Mouse (Mus musculus) liver, adult 2 months (tissue): ENCODE data around the gene Ramp2. TPM values are rescaled to one million over a fixed set of nuclear protein-coding genes. Genes with fewer than 3 reads are reported as not detected.

Experiments
- DNase-seq: peaks from one replicate; pipeline ENCODE4 v3.0.0-alpha.2; 2011; ENCODE audit warnings: low read depth, low spot score; ENCODE audit errors: extremely low read depth
- H3K27ac ChIP-seq: fragments of 200-500 bp; replicated peaks from 2 replicates; pipeline ENCODE4 v1.5.1; 2012; ENCODE audit warnings: low read depth, mild to moderate bottlenecking, control low read depth, inconsistent platforms, low read length; ENCODE audit not compliant: insufficient read depth
- H3K27me3 ChIP-seq: fragments of 200-500 bp; 2 replicates; pipeline ENCODE4 v1.6.1; 2012; ENCODE audit warnings: mild to moderate bottlenecking, moderate library complexity, low read length, inconsistent platforms; ENCODE audit not compliant: control insufficient read depth, insufficient read depth
- H3K36me3 ChIP-seq: fragments of 200-500 bp; 2 replicates; pipeline ENCODE4 v1.6.1; 2012; ENCODE audit warnings: low read length, inconsistent platforms; ENCODE audit not compliant: control insufficient read depth, insufficient read depth
- H3K4me1 ChIP-seq: fragments of 200-500 bp; 2 replicates; pipeline ENCODE4 v1.6.1; 2011; ENCODE audit warnings: low read length; ENCODE audit not compliant: control insufficient read depth, insufficient read depth
- H3K4me3 ChIP-seq: fragments of 200-500 bp; 2 replicates; pipeline ENCODE4 v1.5.1; 2011; ENCODE audit warnings: low read depth, mild to moderate bottlenecking, control low read depth, low read length, moderate library complexity; ENCODE audit not compliant: insufficient read depth
- H3K79me2 ChIP-seq: fragments of 200-500 bp; 2 replicates; pipeline ENCODE4 v1.6.1; 2012; ENCODE audit warnings: inconsistent platforms, mild to moderate bottlenecking, low read length, moderate library complexity; ENCODE audit not compliant: control insufficient read depth, insufficient read depth
- H3K9ac ChIP-seq: fragments of 200-500 bp; 2 replicates; pipeline ENCODE4 v1.6.1; 2012; ENCODE audit warnings: low read depth, mild to moderate bottlenecking, control low read depth, inconsistent platforms, low read length
- CTCF ChIP-seq: fragments of 200-500 bp; IDR thresholded peaks from 2 replicates; pipeline ENCODE4 v1.5.1; 2011; ENCODE audit warnings: low read depth, low read length, control low read depth
- POLR2A ChIP-seq: fragments of 200-500 bp; IDR thresholded peaks from 2 replicates; pipeline ENCODE4 v1.6.1; 2011; ENCODE audit warnings: low read length, control low read depth; ENCODE audit not compliant: insufficient read depth; ENCODE audit errors: extremely low read depth
- WGBS: fragments of 180-500 bp; shearing (Covaris S2); methylation state at CpG from one replicate; pipeline ENCODE4 v1.1.7; 2018; 5-methylcytosine and 5-hydroxymethylcytosine counted together
- polyA plus RNA-seq: library from polyadenylated mRNA; depleted of rRNA; stranded (reverse); fragments of >200 nt; gene quantifications from 2 replicates; pipeline ENCODE4 v1.2.3, GENCODE M21; 2012
- total RNA-seq: library from RNA; depleted of rRNA; stranded (reverse); fragments of >200 nt; gene quantifications from 2 replicates; pipeline ENCODE4 v1.2.3, GENCODE M21; 2014

The Ramp2 gene
- total and polyA plus RNA-seq, 2 experiments: 4.9 to 22.5 TPM

GRCm38 (mm10) chr11:101260826-101261380 is 15.1 kb downstream of the Ramp2 start:
- Histone ChIP-seq H3K79me2 (no peaks in the 10 kb centered on the region), H3K36me3 (no peaks in the 10 kb centered on the region; the same call in 1 of the 2 replicates), H3K4me1 (peaks cover 10% of the 10 kb centered on the region), H3K27me3 (no peaks in the 10 kb centered on the region), H3K4me3 (peak overlapping the region; percentile 80), H3K27ac (peak overlapping the region; percentile 59), H3K9ac (peak overlapping the region; percentile 80)
- no peak for TF ChIP-seq CTCF
- TF ChIP-seq POLR2A: no peak
- DNase-seq: no peak
- WGBS: 2% methylated on average over 30 of the region's 30 CpGs

GRCm38 (mm10) chr11:101262272-101262967 is 16.6 kb downstream of the Ramp2 start:
- TF ChIP-seq CTCF: no peak
- TF ChIP-seq POLR2A: no peak
- WGBS: 34% methylated on average over 24 of the region's 24 CpGs
- H3K36me3 ChIP-seq: no peaks in the 10 kb centered on the region; the same call in 1 of the 2 replicates
- no peaks in the 10 kb centered on the region for H3K79me2 ChIP-seq
- H3K4me3 ChIP-seq: no peak overlapping the region
- H3K27me3 ChIP-seq: no peaks in the 10 kb centered on the region
- H3K27ac ChIP-seq: no peak overlapping the region
- no peak for DNase-seq
- peaks cover 10% of the 10 kb centered on the region for H3K4me1 ChIP-seq
- H3K9ac ChIP-seq: no peak overlapping the region

- Histone ChIP-seq H3K27ac (no peak overlapping the region), H3K79me2 (no peaks in the 10 kb centered on the region), H3K36me3 (no peaks in the 10 kb centered on the region; the same call in 1 of the 2 replicates), H3K27me3 (no peaks in the 10 kb centered on the region), H3K4me3 (no peak overlapping the region), H3K4me1 (peaks cover 10% of the 10 kb centered on the region), H3K9ac (no peak overlapping the region)
- TF ChIP-seq POLR2A: no peak
- TF ChIP-seq CTCF: no peak
- WGBS: 67% methylated on average over 32 of the region's 32 CpGs
- DNase-seq: no peak
Observed at GRCm38 (mm10) chr11:101263138-101263988, 17.5 kb downstream of the Ramp2 start.

- Histone ChIP-seq H3K27ac (no peak overlapping the region), H3K4me1 (peaks cover 10% of the 10 kb centered on the region), H3K36me3 (no peaks in the 10 kb centered on the region; the same call in 1 of the 2 replicates), H3K79me2 (no peaks in the 10 kb centered on the region), H3K4me3 (no peak overlapping the region), H3K27me3 (no peaks in the 10 kb centered on the region), H3K9ac (no peak overlapping the region)
- no peak for DNase-seq
- no peak for TF ChIP-seq POLR2A
- no peak for TF ChIP-seq CTCF
- WGBS: 83% methylated on average over 3 of the region's 3 CpGs
Observed at GRCm38 (mm10) chr11:101263989-101264280, 18.1 kb downstream of the Ramp2 start.

GRCm38 (mm10) chr11:101264954-101265471 is 19.2 kb downstream of the Ramp2 start:
- TF ChIP-seq POLR2A (no peak), CTCF (no peak)
- Histone ChIP-seq H3K27ac (no peak overlapping the region), H3K4me1 (peaks cover 8% of the 10 kb centered on the region; the same call in 1 of the 2 replicates), H3K9ac (no peak overlapping the region), H3K36me3 (no peaks in the 10 kb centered on the region), H3K79me2 (no peaks in the 10 kb centered on the region), H3K27me3 (no peaks in the 10 kb centered on the region), H3K4me3 (no peak overlapping the region)
- 63% methylated on average over 31 of the region's 31 CpGs for WGBS
- no peak for DNase-seq
